Mouse (Mus musculus) brain, embryonic 14.5 days (tissue): Measurements from ENCODE around the gene Spp2.

ENCODE experiments used
- CTCF ChIP-seq: fragments of 200-500 bp; IDR thresholded peaks from 2 replicates; pipeline ENCODE4 v1.5.1; 2012; ENCODE audit warnings: inconsistent platforms, mild to moderate bottlenecking, moderate library complexity, borderline replicate concordance; ENCODE audit not compliant: insufficient read depth, insufficient read length; ENCODE audit errors: extremely low read depth
- POLR2A ChIP-seq: fragments of 200-500 bp; IDR thresholded peaks from 2 replicates; pipeline ENCODE4 v1.6.1; 2012; ENCODE audit warnings: mild to moderate bottlenecking, inconsistent platforms, borderline replicate concordance; ENCODE audit not compliant: poor library complexity, insufficient read depth, insufficient read length, severe bottlenecking; ENCODE audit errors: extremely low read depth

GRCm38 (mm10) chr1:88361085-88361484 is 45.7 kb upstream of the Spp2 start:
- no peak for TF ChIP-seq CTCF
- TF ChIP-seq POLR2A, result no peak
